14 mouse cellular contexts compared by ENCODE assay signal in genomic region chr2:101296778-101297177, GRCm38 (mm10).
DNase-seq lines count a peak whose midpoint lies in the region; ATAC-seq lines count a peak whose summit lies in the region.
"Had no signal": no experiment of that assay in that cellular context is flagged by ENCODE, and none has a peak within 500 bp of the region (broad histone marks: within the 10 kb centered on the region; RNA-seq: fewer than 3 reads in every experiment).

No protein-coding gene starts in this region.

- H3K4me3 ChIP-seq in hindbrain, embryonic 16.5 days (ENCODE audit: low read length), result no peak overlapping the region
- H3K4me3 ChIP-seq in hindbrain, embryonic 12.5 days, result no peak overlapping the region
- H3K4me3 ChIP-seq in forebrain, embryonic 16.5 days (replicated peaks; ENCODE audit: low read length), result no peak overlapping the region
- H3K4me3 ChIP-seq: heart, embryonic 15.5 days; lung, embryonic 15.5 days had no signal

- DNase-seq in A20 (ENCODE audit: low read depth, low spot score), result peak; percentile 11
- DNase-seq in left cerebral cortex, postnatal 36 days (ENCODE audit: low spot score in 2 of 2), result peak; percentile 9
- DNase-seq in kidney, postnatal 4 days, result no peak
- DNase-seq in embryo, embryonic 10.5 days (ENCODE audit: low spot score), result no peak
- DNase-seq in heart, adult 9 months (ENCODE audit: low spot score in 2 of 2), result no peak
- DNase-seq: adrenal gland, postnatal 25 days; cerebellum, adult 11 months; kidney, adult 2 months had no signal

- H3K36me3 ChIP-seq in hindbrain, embryonic 16.5 days (ENCODE audit: control insufficient read depth, insufficient read depth, low read length), result no peaks in the 10 kb centered on the region
- no peaks in the 10 kb centered on the region for H3K36me3 ChIP-seq in hindbrain, embryonic 12.5 days
- H3K36me3 ChIP-seq in forebrain, embryonic 16.5 days (ENCODE audit: control insufficient read depth, insufficient read depth), result no peaks in the 10 kb centered on the region
- H3K36me3 ChIP-seq: heart, embryonic 15.5 days; lung, embryonic 15.5 days had no signal

- H3K27ac ChIP-seq in hindbrain, embryonic 16.5 days (ENCODE audit: low read depth, low read length), result no peak overlapping the region
- no peak overlapping the region for H3K27ac ChIP-seq in hindbrain, embryonic 12.5 days
- peak overlapping the region; percentile 31 for H3K27ac ChIP-seq in forebrain, embryonic 16.5 days (ENCODE audit: low read length)
- H3K27ac ChIP-seq: heart, embryonic 15.5 days; lung, embryonic 15.5 days had no signal

- H3K4me1 ChIP-seq in hindbrain, embryonic 16.5 days (ENCODE audit: control insufficient read depth, insufficient read depth, low read depth, low read length), result peaks cover 5% of the 10 kb centered on the region; the same call in 1 of the 2 replicates
- H3K4me1 ChIP-seq in hindbrain, embryonic 12.5 days, result peaks cover 6% of the 10 kb centered on the region; the same call in 1 of the 2 replicates
- peaks cover 10% of the 10 kb centered on the region for H3K4me1 ChIP-seq in forebrain, embryonic 16.5 days (replicated peaks; ENCODE audit: control insufficient read depth, insufficient read depth, low read length)
- H3K4me1 ChIP-seq: heart, embryonic 15.5 days; lung, embryonic 15.5 days had no signal

- 0 out of 2 replicates have a peak, but pooled peaks cover 2% of the 10 kb centered on the region for H3K9me3 ChIP-seq in hindbrain, embryonic 16.5 days (ENCODE audit: control insufficient read depth, low read length)
- H3K9me3 ChIP-seq in hindbrain, embryonic 12.5 days (replicated peaks), result no peaks in the 10 kb centered on the region
- H3K9me3 ChIP-seq in forebrain, embryonic 16.5 days (ENCODE audit: control insufficient read depth, low read length), result no peaks in the 10 kb centered on the region
- H3K9me3 ChIP-seq: heart, embryonic 15.5 days; lung, embryonic 15.5 days had no signal

- H3K4me2 ChIP-seq in hindbrain, embryonic 16.5 days (ENCODE audit: low read length), result no peak overlapping the region
- no peak overlapping the region for H3K4me2 ChIP-seq in hindbrain, embryonic 12.5 days (replicated peaks)
- H3K4me2 ChIP-seq in forebrain, embryonic 16.5 days (ENCODE audit: low read length), result no peak overlapping the region
- H3K4me2 ChIP-seq: heart, embryonic 15.5 days; liver, embryonic 11.5 days; lung, embryonic 15.5 days had no signal

- intact Hi-C loops in left cerebral cortex, postnatal 36 days (cut with DNase I), result no loop called here

- no peak overlapping the region for H3K9ac ChIP-seq in hindbrain, embryonic 16.5 days (ENCODE audit: low read depth, low read length)
- no peak overlapping the region for H3K9ac ChIP-seq in hindbrain, embryonic 12.5 days
- no peak overlapping the region for H3K9ac ChIP-seq in forebrain, embryonic 16.5 days (replicated peaks; ENCODE audit: low read depth, low read length)
- H3K9ac ChIP-seq: heart, embryonic 15.5 days; lung, embryonic 15.5 days had no signal

- H3K27me3 ChIP-seq in hindbrain, embryonic 16.5 days (replicated peaks; ENCODE audit: control insufficient read depth, insufficient read depth, low read length), result no peaks in the 10 kb centered on the region
- no peaks in the 10 kb centered on the region for H3K27me3 ChIP-seq in hindbrain, embryonic 12.5 days
- H3K27me3 ChIP-seq in forebrain, embryonic 16.5 days (replicated peaks; ENCODE audit: control insufficient read depth, insufficient read depth, low read length), result no peaks in the 10 kb centered on the region
- H3K27me3 ChIP-seq: heart, embryonic 15.5 days; lung, embryonic 15.5 days had no signal

- peak; percentile 58; the same call in 1 of the 2 replicates for ATAC-seq in hindbrain, embryonic 16.5 days
- no peak for ATAC-seq in hindbrain, embryonic 12.5 days (ENCODE audit: low FRiP score)
- ATAC-seq in forebrain, embryonic 16.5 days, result peak; percentile 89

Comparison
In these comparisons a context has a peak if more than half of its experiments do, and no peak if none do; other contexts are left out.
1. DNase-seq: peak in A20 (single experiment) and left cerebral cortex, postnatal 36 days (2 of 2); none in kidney, postnatal 4 days (0 of 2), embryo, embryonic 10.5 days (single experiment) and heart, adult 9 months (0 of 2).